Mouse (Mus musculus) limb, embryonic 13.5 days (tissue): ENCODE measurements around the gene Tbx3. TPM values are rescaled to one million over a fixed set of nuclear protein-coding genes. Genes with fewer than 3 reads are reported as not detected.
A peak's percentile ranks its signal among the peaks of the same experiment; 100 is the strongest.

Experiments used
- ATAC-seq: fragments of 200-750 bp; cut with Nextera tagmentation; 2 replicates; pipeline ENCODE4 v1.8.0; 2017; ENCODE audit warnings: low read depth, moderate number of reproducible peaks, moderate TSS enrichment; ENCODE audit not compliant: low FRiP score
- H3K27ac ChIP-seq: fragments of 300-500 bp; sonication (generic); 2 replicates; pipeline ENCODE4 v1.5.1; 2015; ENCODE audit warnings: inconsistent platforms, mild to moderate bottlenecking, moderate library complexity
- H3K27me3 ChIP-seq: fragments of 300-500 bp; sonication (generic); 2 replicates; pipeline ENCODE4 v1.6.1; 2015; ENCODE audit warnings: mild to moderate bottlenecking, inconsistent platforms
- H3K36me3 ChIP-seq: fragments of 300-500 bp; sonication (generic); 2 replicates; pipeline ENCODE4 v1.6.1; 2015; ENCODE audit warnings: inconsistent platforms, mild to moderate bottlenecking, moderate library complexity
- H3K4me1 ChIP-seq: fragments of 300-500 bp; sonication (generic); 2 replicates; pipeline ENCODE4 v1.6.1; 2015; ENCODE audit warnings: inconsistent platforms
- H3K4me2 ChIP-seq: fragments of 300-500 bp; sonication (generic); replicated peaks from 2 replicates; pipeline ENCODE4 v1.6.1; 2015; ENCODE audit warnings: inconsistent platforms, mild to moderate bottlenecking, moderate library complexity
- H3K4me3 ChIP-seq: fragments of 300-500 bp; sonication (generic); 2 replicates; pipeline ENCODE4 v1.5.1; 2015; ENCODE audit warnings: moderate library complexity, mild to moderate bottlenecking, inconsistent platforms
- H3K9ac ChIP-seq: fragments of 300-500 bp; sonication (generic); 2 replicates; pipeline ENCODE4 v1.6.1; 2015; ENCODE audit warnings: mild to moderate bottlenecking, inconsistent platforms
- H3K9me3 ChIP-seq: fragments of 300-500 bp; sonication (generic); 2 replicates; pipeline ENCODE4 v1.6.1; 2016; ENCODE audit warnings: inconsistent platforms
- WGBS: fragments of 180-500 bp; shearing (Covaris S2); methylation state at CpG from one replicate; pipeline ENCODE4 v1.1.7; 2015; 5-methylcytosine and 5-hydroxymethylcytosine counted together
- polyA plus RNA-seq: library from polyadenylated mRNA; unstranded; fragments of >200 nt; fragmentation: Nextera tagmentation; extraction: Ambion mirVana; gene quantifications from 2 replicates; pipeline ENCODE4 v1.2.1, GENCODE M21; 2015

Tbx3 gene
- polyA plus RNA-seq, 1 experiment from 2014 or later = 43.9 TPM

GRCm38 (mm10) chr5:119646965-119647364 is 23.5 kb upstream of the Tbx3 start:
- Histone ChIP-seq H3K36me3 (no peaks in the 10 kb centered on the region), H3K4me2 (no peak overlapping the region), H3K9ac (no peak overlapping the region), H3K27ac (no peak overlapping the region), H3K4me3 (no peak overlapping the region), H3K4me1 (peaks cover 13% of the 10 kb centered on the region), H3K9me3 (no peaks in the 10 kb centered on the region), H3K27me3 (peaks cover 90% of the 10 kb centered on the region)
- ATAC-seq = no peak
- 66% methylated on average over 2 of the region's 2 CpGs for WGBS

DNA sequence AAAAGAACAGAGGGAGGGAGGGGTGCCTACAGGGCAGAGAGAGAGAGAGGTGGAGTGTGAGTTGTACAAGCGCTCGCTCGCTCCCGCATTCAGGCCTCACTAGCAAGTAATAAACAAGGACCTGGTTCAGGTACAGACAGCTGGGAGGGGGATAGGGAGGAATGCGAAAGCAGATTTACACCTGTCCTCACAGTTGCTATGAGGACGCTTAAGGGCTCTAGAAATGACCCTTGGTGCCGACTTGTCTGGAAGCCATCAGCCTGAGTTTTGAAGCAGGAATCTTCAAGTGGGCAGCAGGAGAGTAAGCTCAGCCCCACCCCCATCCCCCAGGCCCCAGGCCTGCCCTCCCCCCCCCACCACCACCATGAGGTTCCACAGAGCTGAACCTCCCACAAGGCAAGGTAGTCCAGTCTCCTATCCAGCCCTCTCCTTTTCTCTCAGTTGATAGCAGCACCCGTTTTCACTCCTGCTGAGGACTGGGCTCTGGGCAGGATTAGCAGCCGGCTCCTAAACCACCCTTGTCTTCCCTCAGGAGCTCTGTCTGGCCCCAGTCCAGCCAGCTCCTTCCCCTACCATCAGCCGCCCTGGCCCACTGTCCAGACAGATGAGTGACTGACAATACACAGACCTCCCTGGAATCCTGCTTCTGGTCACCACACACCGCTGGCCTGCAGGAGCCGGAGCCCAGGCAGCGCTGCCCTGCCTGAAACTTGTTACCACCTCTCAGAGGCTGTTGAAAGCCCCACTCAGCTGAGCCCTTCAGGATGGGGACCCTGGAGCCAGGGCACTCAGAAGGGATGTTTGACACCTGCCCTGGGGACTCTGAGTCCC is 19.1 kb upstream of the Tbx3 start:
- ATAC-seq = no peak

GRCm38 (mm10) chr5:119656354-119656753 is 14.1 kb upstream of the Tbx3 start:
- H3K4me1 ChIP-seq = peaks cover 15% of the 10 kb centered on the region; the same call in 1 of the 2 replicates
- H3K9ac ChIP-seq = no peak overlapping the region
- H3K27ac ChIP-seq = no peak overlapping the region
- no peaks in the 10 kb centered on the region for H3K9me3 ChIP-seq
- H3K36me3 ChIP-seq = no peaks in the 10 kb centered on the region
- H3K27me3 ChIP-seq = peaks cover 97% of the 10 kb centered on the region
- H3K4me3 ChIP-seq = no peak overlapping the region
- peak overlapping the region; percentile 28; the same call in 1 of the 2 replicates for H3K4me2 ChIP-seq
- WGBS = 20% methylated on average over 7 of the region's 7 CpGs
- no peak for ATAC-seq

More for the DNA sequence above, 19.1 kb upstream of the Tbx3 start:
- Histone ChIP-seq H3K36me3 (no peaks in the 10 kb centered on the region), H3K9me3 (no peaks in the 10 kb centered on the region), H3K27ac (no peak overlapping the region), H3K4me2 (no peak overlapping the region), H3K27me3 (peaks cover 93% of the 10 kb centered on the region), H3K9ac (no peak overlapping the region), H3K4me1 (0 out of 2 replicates have a peak, but pooled peaks cover 9% of the 10 kb centered on the region), H3K4me3 (no peak overlapping the region)
- WGBS = 12% methylated on average over 13 of the region's 13 CpGs

DNA sequence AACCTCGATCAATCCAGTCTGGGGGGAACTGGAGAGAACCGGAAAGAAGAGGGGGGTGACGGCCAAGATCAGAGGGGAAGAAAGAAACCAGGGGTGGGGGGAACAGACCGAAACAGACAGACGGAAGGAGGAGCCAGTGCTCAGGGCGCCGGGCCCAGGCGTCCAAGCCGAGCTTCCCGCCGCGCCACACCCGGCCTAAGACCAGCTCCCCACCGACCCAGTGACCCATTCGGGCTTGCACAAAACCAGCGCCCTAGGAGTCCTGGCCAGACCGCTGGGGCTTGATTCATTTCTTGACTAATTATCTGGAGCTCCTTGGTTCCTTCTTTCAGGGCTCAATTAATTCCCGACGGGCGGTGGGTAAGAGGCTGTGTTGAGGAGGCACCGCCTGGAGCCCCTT is 13.6 kb upstream of the Tbx3 start:
- Histone ChIP-seq H3K27me3 (peaks cover 96% of the 10 kb centered on the region), H3K36me3 (no peaks in the 10 kb centered on the region), H3K9me3 (no peaks in the 10 kb centered on the region), H3K9ac (no peak overlapping the region), H3K4me3 (no peak overlapping the region), H3K27ac (no peak overlapping the region), H3K4me1 (peaks cover 10% of the 10 kb centered on the region; the same call in 1 of the 2 replicates), H3K4me2 (peak overlapping the region; percentile 28; the same call in 1 of the 2 replicates)
- WGBS = 3% methylated on average over 21 of the region's 21 CpGs
- ATAC-seq = no peak

DNA sequence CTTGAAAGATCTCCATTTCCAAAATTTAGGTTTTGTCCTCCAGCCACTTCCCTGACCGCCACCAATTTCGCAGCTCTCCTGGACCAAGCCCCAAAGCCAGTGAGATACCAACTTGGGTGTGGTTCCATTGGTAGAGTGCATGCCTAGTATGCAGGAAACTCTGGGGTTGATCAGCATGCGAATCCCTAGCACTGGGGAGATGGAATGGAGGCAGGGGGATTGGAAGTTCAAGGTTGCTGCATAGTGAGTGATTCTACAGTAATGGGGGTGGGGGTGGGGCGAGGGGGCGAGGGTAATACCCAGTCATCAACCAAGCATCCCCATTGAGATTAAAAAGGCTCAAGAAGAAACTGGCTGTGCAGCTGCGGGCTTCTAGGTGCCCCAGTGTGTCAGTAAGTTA is 13.1 kb upstream of the Tbx3 start:
- no peak overlapping the region for H3K4me2 ChIP-seq
- no peak overlapping the region for H3K4me3 ChIP-seq
- WGBS = 8% methylated on average over 6 of the region's 6 CpGs
- H3K9me3 ChIP-seq = no peaks in the 10 kb centered on the region
- peaks cover 10% of the 10 kb centered on the region; the same call in 1 of the 2 replicates for H3K4me1 ChIP-seq
- no peak overlapping the region for H3K27ac ChIP-seq
- H3K27me3 ChIP-seq = peaks cover 96% of the 10 kb centered on the region
- H3K36me3 ChIP-seq = no peaks in the 10 kb centered on the region
- no peak overlapping the region for H3K9ac ChIP-seq
- ATAC-seq = no peak

DNA sequence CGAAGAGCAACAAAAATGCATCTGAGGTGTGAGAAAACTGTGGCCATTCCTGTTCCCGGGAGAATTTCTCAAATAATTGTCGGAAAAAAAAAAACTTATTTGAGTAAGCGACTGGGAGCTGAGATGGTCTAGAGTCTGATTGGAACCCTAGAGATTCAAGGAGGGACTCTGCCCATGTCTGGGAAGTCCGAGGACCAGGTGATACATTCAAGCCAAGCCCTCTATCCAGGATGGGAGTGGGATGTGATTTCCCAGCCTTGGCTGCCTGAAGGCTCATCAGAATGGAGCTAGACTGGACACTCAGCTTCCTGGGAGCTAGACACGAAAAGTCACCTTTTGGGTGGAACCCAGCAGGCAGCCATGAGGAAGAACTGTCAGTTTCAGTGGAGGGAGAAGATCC is 12.7 kb upstream of the Tbx3 start:
- H3K36me3 ChIP-seq = no peaks in the 10 kb centered on the region
- peaks cover 10% of the 10 kb centered on the region for H3K4me1 ChIP-seq
- H3K27ac ChIP-seq = no peak overlapping the region
- H3K9me3 ChIP-seq = no peaks in the 10 kb centered on the region
- WGBS = 11% methylated on average over 6 of the region's 6 CpGs
- no peak overlapping the region for H3K4me3 ChIP-seq
- H3K9ac ChIP-seq = no peak overlapping the region
- ATAC-seq = no peak
- H3K27me3 ChIP-seq = peaks cover 96% of the 10 kb centered on the region
- no peak overlapping the region for H3K4me2 ChIP-seq

DNA sequence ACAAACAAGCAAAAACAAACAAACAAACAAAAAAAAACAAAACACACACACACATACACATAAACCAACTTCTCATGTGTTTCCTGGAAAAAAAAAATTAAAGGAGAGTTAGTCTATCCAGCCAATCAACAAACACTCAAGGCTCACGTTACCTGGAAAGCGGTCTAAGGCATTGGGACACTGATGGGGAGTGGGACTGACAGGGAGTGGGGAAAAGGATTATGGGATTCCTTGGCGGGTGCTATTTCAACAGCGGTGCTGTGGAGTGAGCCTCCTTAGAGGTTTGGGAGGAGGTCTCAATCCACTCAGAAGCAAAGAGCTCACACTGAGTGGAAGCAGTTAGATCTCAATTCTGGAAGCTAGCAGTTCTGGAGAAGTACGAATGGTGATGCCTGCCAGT is 12.1 kb upstream of the Tbx3 start:
- Histone ChIP-seq H3K27me3 (peaks cover 98% of the 10 kb centered on the region), H3K4me1 (peaks cover 15% of the 10 kb centered on the region), H3K27ac (no peak overlapping the region), H3K4me3 (no peak overlapping the region), H3K9ac (no peak overlapping the region), H3K36me3 (no peaks in the 10 kb centered on the region), H3K4me2 (no peak overlapping the region), H3K9me3 (no peaks in the 10 kb centered on the region)
- no peak for ATAC-seq
- 14% methylated on average over 5 of the region's 5 CpGs for WGBS

DNA sequence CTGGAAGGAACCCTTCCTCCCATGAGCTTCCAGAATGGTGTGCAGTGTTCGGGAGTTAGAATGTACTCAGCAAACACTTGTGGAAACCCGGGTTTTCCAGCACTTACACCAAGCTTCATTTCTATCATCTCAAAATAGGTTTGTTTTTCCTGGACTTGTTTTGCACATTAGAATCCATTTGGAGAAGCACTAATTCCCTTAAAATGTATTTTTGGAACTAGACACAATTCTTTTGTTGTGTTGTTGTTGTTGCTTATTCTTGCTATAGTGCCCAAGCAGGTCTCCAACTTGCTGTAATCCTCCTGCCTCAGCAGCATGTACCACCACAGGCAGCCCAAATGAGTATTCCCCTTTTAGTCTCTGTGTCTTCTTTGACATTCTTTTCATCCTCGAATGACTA is 11.4 kb upstream of the Tbx3 start:
- Histone ChIP-seq H3K27me3 (peaks cover 98% of the 10 kb centered on the region), H3K4me3 (no peak overlapping the region), H3K9me3 (no peaks in the 10 kb centered on the region), H3K36me3 (no peaks in the 10 kb centered on the region), H3K9ac (no peak overlapping the region), H3K4me2 (no peak overlapping the region), H3K4me1 (peaks cover 19% of the 10 kb centered on the region), H3K27ac (no peak overlapping the region)
- WGBS = 8% methylated on average over 3 of the region's 3 CpGs
- ATAC-seq = no peak

DNA sequence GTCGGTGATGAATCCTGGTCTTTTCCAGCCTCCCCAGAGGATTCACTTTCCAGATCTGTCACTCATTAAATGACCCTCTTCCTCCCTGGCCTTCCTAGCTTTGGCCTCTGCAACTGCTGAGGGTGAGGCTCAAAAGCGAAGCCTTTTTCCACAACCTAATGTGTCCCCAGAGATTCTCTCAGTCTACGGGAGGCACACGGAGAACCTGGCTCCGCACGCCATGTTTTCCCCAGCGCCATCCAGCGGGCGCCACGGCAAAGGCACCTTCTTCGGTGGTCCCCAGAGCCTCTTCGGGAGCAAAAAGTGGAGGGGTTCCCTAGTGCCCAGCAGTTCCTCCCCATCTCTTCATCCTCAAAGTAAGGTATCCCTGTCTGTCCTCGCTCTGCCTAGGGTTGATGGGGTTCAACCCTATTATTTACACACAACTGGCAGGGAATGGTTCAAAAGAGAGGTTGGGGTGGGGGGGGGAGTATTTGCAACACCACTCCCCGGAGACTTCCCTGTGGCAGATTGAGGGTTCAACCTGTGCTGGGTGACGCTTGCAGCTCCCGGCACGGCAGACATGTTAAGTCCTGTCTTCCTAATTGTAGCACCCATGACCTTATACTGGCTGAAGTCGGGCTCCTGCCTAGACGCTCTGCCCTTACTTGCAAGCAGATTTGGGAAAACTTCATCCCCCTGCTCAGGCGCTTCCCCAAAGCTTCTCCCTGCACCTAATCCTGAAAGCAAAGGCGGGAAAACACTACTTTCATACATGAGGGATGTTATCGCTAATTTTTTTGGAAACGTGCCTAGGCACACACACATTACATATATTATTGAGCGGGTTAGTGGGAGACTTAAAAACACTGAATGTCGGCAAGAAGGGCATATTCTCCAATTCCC is 9.7 kb upstream of the Tbx3 start:
- Histone ChIP-seq H3K36me3 (no peaks in the 10 kb centered on the region), H3K27me3 (peaks cover 98% of the 10 kb centered on the region), H3K27ac (no peak overlapping the region), H3K4me3 (no peak overlapping the region), H3K4me2 (0 out of 2 replicates have a peak overlapping the region, but pooled peaks have one; percentile 16), H3K4me1 (peaks cover 19% of the 10 kb centered on the region), H3K9me3 (no peaks in the 10 kb centered on the region), H3K9ac (no peak overlapping the region)
- WGBS = 4% methylated on average over 24 of the region's 25 CpGs
- no peak for ATAC-seq

DNA sequence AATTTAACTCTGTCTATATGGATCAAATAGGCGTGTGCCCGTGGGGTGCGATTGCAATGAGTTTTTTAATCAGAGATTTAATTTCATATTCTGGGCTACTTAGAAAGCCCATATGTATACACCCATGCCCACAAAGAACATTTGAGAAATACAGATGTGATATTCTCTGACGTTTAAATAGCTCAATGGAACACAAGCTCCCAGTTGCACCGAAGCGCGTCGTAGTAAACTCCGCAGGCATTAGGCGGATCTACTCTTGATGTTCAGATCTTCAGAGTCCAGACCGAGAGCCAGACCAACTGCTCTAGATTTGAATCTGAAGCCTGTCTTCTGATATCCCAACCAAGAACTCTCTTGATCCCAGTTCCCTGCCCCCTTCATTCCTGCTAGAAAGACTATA is 9.0 kb upstream of the Tbx3 start:
- no peaks in the 10 kb centered on the region for H3K36me3 ChIP-seq
- peaks cover 98% of the 10 kb centered on the region for H3K27me3 ChIP-seq
- H3K9ac ChIP-seq = no peak overlapping the region
- 2% methylated on average over 11 of the region's 11 CpGs for WGBS
- H3K27ac ChIP-seq = no peak overlapping the region
- no peaks in the 10 kb centered on the region for H3K9me3 ChIP-seq
- no peak overlapping the region for H3K4me2 ChIP-seq
- H3K4me1 ChIP-seq = peaks cover 19% of the 10 kb centered on the region
- H3K4me3 ChIP-seq = no peak overlapping the region
- no peak for ATAC-seq

DNA sequence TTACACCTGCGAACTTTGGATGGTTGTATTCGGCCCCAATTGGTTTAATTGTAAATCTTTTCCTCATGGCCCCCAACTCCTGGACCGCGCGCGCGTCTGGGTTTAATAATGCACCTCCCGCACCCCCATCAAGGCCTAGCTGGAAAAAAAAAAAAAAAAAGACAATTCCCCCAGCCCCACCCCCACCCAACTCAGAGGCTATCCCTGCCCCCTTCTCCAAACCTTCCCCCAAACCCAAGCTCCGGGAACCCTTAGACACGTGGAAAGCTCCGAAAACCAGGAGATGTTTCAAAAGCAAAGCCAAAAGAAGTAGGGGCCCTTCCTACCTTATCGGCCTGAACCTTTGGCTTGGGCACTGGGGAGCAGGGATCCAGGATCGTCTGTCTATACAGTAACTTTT is 8.1 kb upstream of the Tbx3 start:
- Histone ChIP-seq H3K4me3 (no peak overlapping the region), H3K27me3 (peaks cover 98% of the 10 kb centered on the region), H3K4me2 (peak overlapping the region; percentile 52; the same call in 1 of the 2 replicates), H3K36me3 (no peaks in the 10 kb centered on the region), H3K9ac (no peak overlapping the region), H3K27ac (no peak overlapping the region), H3K4me1 (peaks cover 16% of the 10 kb centered on the region), H3K9me3 (no peaks in the 10 kb centered on the region)
- WGBS = 2% methylated on average over 13 of the region's 13 CpGs
- no peak for ATAC-seq

GRCm38 (mm10) chr5:119662731-119663130 is 7.7 kb upstream of the Tbx3 start:
- WGBS = 3% methylated on average over 12 of the region's 12 CpGs
- H3K4me3 ChIP-seq = peak overlapping the region; percentile 20; the same call in 1 of the 2 replicates
- peaks cover 20% of the 10 kb centered on the region for H3K4me1 ChIP-seq
- H3K27me3 ChIP-seq = peaks cover 98% of the 10 kb centered on the region
- H3K9me3 ChIP-seq = no peaks in the 10 kb centered on the region
- no peak for ATAC-seq
- H3K9ac ChIP-seq = 0 out of 2 replicates have a peak overlapping the region, but pooled peaks have one; percentile 8
- peak overlapping the region; percentile 52 for H3K4me2 ChIP-seq
- H3K36me3 ChIP-seq = no peaks in the 10 kb centered on the region
- H3K27ac ChIP-seq = no peak overlapping the region
